Mouse (Mus musculus): Measurements from ENCODE around the gene 4930404N11Rik.

- TF ChIP-seq FLI1 (IDR thresholded peaks at IDR 0.05; ENCODE audit: low read length) (no peak), GATA1 (IDR thresholded peaks at IDR 0.05; ENCODE audit: borderline replicate concordance, low read length) (no peak)
Measured at GRCm38 (mm10) chr10:81363436-81364346, 1.9 kb downstream of the 4930404N11Rik start.

All from megakaryocyte, embryonic 14.5 days (primary cell).